Mouse (Mus musculus) MEL (cell line): ENCODE measurements at regions not wholly inside any gene's neighbourhood (a gene's known extent, or its start where the extent isn't known, plus 50 kb on each side); places are given as distances from the start of the nearest gene placed in this dataset.

ENCODE experiments used
- DNase-seq: peaks from one replicate; pipeline ENCODE4 v3.0.0; 2011; ENCODE audit warnings: low read depth, low spot score
- H3K27ac ChIP-seq: 2 replicates; pipeline ENCODE4 v1.5.1; 2012; ENCODE audit warnings: low read depth, mild to moderate bottlenecking, control low read depth, low read length, moderate library complexity; ENCODE audit not compliant: control insufficient read depth
- H3K27me3 ChIP-seq, 2 experiments: fragments of 150-350 bp in 1 of 2; sonication (generic) in 1 of 2; 2 replicates each; pipeline ENCODE4 v1.6.1; 2012; ENCODE audit warnings: low read length in 2 of 2, mild to moderate bottlenecking in 2 of 2, improper control_type of control experiment in 1 of 2, moderate library complexity in 1 of 2; ENCODE audit not compliant: insufficient read depth in 2 of 2, control insufficient read depth in 1 of 2
- H3K36me3 ChIP-seq, 2 experiments: 2 replicates each; pipeline ENCODE4 v1.6.1; 2012 to 2014; ENCODE audit warnings: low read length in 2 of 2, improper control_type of control experiment in 1 of 2, inconsistent platforms in 1 of 2, mild to moderate bottlenecking in 1 of 2; ENCODE audit not compliant: insufficient read depth in 2 of 2, control insufficient read depth in 1 of 2
- H3K4me1 ChIP-seq, 2 experiments: fragments of 150-350 bp in 1 of 2; sonication (generic) in 1 of 2; 2 replicates each; pipeline ENCODE4 v1.6.1; 2012; ENCODE audit warnings: low read length in 2 of 2, improper control_type of control experiment in 1 of 2, mild to moderate bottlenecking in 1 of 2; ENCODE audit not compliant: insufficient read depth in 2 of 2, control insufficient read depth in 1 of 2
- H3K4me3 ChIP-seq, 2 experiments: fragments of 150-350 bp in 1 of 2; sonication (generic) in 1 of 2; 2 replicates each; pipeline ENCODE4 v1.5.1; 2012; ENCODE audit warnings: low read depth in 2 of 2, low read length in 2 of 2, mild to moderate bottlenecking in 2 of 2, moderate library complexity in 2 of 2, control low read depth in 1 of 2, improper control_type of control experiment in 1 of 2; ENCODE audit not compliant: control insufficient read depth in 1 of 2, insufficient read depth in 1 of 2
- H3K79me2 ChIP-seq: 2 replicates; pipeline ENCODE4 v1.6.1; 2012; ENCODE audit warnings: mild to moderate bottlenecking, low read length, moderate library complexity; ENCODE audit not compliant: control insufficient read depth, poor library complexity, insufficient read depth
- H3K9ac ChIP-seq: 2 replicates; pipeline ENCODE4 v1.6.1; 2012; ENCODE audit warnings: low read depth, mild to moderate bottlenecking, control low read depth, low read length, moderate library complexity; ENCODE audit not compliant: control insufficient read depth, poor library complexity, severe bottlenecking
- H3K9me3 ChIP-seq: fragments of 150-350 bp; sonication (generic); replicated peaks from 2 replicates; pipeline ENCODE4 v1.6.1; 2012; ENCODE audit warnings: mild to moderate bottlenecking, low read length, improper control_type of control experiment, moderate library complexity; ENCODE audit not compliant: insufficient read depth
- BHLHE40 ChIP-seq: IDR thresholded peaks from 2 replicates; pipeline ENCODE4 v1.6.1; 2012; ENCODE audit warnings: low read depth, mild to moderate bottlenecking, inconsistent platforms, low read length, improper control_type of control experiment, borderline replicate concordance
- CHD2 ChIP-seq: IDR thresholded peaks from 2 replicates; pipeline ENCODE4 v1.6.1; 2011; ENCODE audit warnings: low read length, improper control_type of control experiment
- CTCF ChIP-seq, 3 experiments: IDR thresholded peaks in 2 of 3; conservative IDR thresholded peaks in 1 of 3; 2 replicates each; pipeline ENCODE4 v1.5.1; 2011 to 2012; ENCODE audit warnings: low read length in 3 of 3, low read depth in 2 of 3, mild to moderate bottlenecking in 2 of 3, improper control_type of control experiment in 1 of 3, inconsistent platforms in 1 of 3, mixed read lengths in 1 of 3, moderate library complexity in 1 of 3; ENCODE audit not compliant: control insufficient read depth in 1 of 3, insufficient read depth in 1 of 3, poor library complexity in 1 of 3, severe bottlenecking in 1 of 3
- E2F4 ChIP-seq: IDR thresholded peaks from 2 replicates; pipeline ENCODE4 v1.6.1; 2011; ENCODE audit warnings: low read depth, low read length, improper control_type of control experiment, borderline replicate concordance
- GATA1 ChIP-seq: IDR thresholded peaks from 2 replicates; pipeline ENCODE4 v1.6.1; 2011; ENCODE audit warnings: low read depth, low read length, improper control_type of control experiment
- HCFC1 ChIP-seq: IDR thresholded peaks from 2 replicates; pipeline ENCODE4 v1.6.1; 2012; ENCODE audit warnings: low read depth, mild to moderate bottlenecking, inconsistent platforms, low read length, improper control_type of control experiment, moderate library complexity
- JUND ChIP-seq: IDR thresholded peaks from 2 replicates; pipeline ENCODE4 v1.6.1; 2011; ENCODE audit warnings: low read depth, mild to moderate bottlenecking, improper control_type of control experiment, low read length
- MAFK ChIP-seq: IDR thresholded peaks from 2 replicates; pipeline ENCODE4 v1.6.1; 2011; ENCODE audit warnings: low read depth, mild to moderate bottlenecking, low read length, improper control_type of control experiment, borderline replicate concordance
- MEF2A ChIP-seq: IDR thresholded peaks from 2 replicates; pipeline ENCODE4 v1.6.1; 2014; ENCODE audit warnings: low read depth, mild to moderate bottlenecking, inconsistent platforms, low read length, improper control_type of control experiment; ENCODE audit not compliant: poor library complexity, insufficient replicate concordance, severe bottlenecking; ENCODE audit errors: extremely low read depth
- MXI1 ChIP-seq: IDR thresholded peaks from 2 replicates; pipeline ENCODE4 v1.6.1; 2011; ENCODE audit warnings: mild to moderate bottlenecking, low read depth, low read length, improper control_type of control experiment
- MYC ChIP-seq: IDR thresholded peaks from 2 replicates; pipeline ENCODE4 v1.6.1; 2011; ENCODE audit warnings: low read depth, mild to moderate bottlenecking, low read length, improper control_type of control experiment, moderate library complexity
- NRF1 ChIP-seq: IDR thresholded peaks from 2 replicates; pipeline ENCODE4 v1.6.1; 2014; ENCODE audit warnings: low read depth, mild to moderate bottlenecking, inconsistent platforms, low read length, improper control_type of control experiment, moderate library complexity; ENCODE audit not compliant: poor library complexity, insufficient read depth, severe bottlenecking
- RAD21 ChIP-seq: IDR thresholded peaks from 2 replicates; pipeline ENCODE4 v1.6.1; 2011; ENCODE audit warnings: mild to moderate bottlenecking, low read depth, low read length, improper control_type of control experiment
- SMC3 ChIP-seq: IDR thresholded peaks from 2 replicates; pipeline ENCODE4 v1.6.1; 2011; ENCODE audit warnings: low read depth, low read length, improper control_type of control experiment
- TCF12 ChIP-seq: IDR thresholded peaks from 2 replicates; pipeline ENCODE4 v1.6.1; 2014; ENCODE audit warnings: low read depth, mild to moderate bottlenecking, inconsistent platforms, low read length, improper control_type of control experiment, moderate library complexity
- ZC3H11A ChIP-seq: IDR thresholded peaks from 2 replicates; pipeline ENCODE4 v1.6.1; 2012; ENCODE audit warnings: low read depth, mild to moderate bottlenecking, inconsistent platforms, low read length, improper control_type of control experiment
- ZKSCAN1 ChIP-seq: IDR thresholded peaks from 2 replicates; pipeline ENCODE4 v1.6.1; 2012; ENCODE audit warnings: low read depth, mild to moderate bottlenecking, inconsistent platforms, low read length, improper control_type of control experiment, moderate library complexity

GRCm38 (mm10) chr2:117910781-117911180, 200.9 kb upstream of the Thbs1 start:
- no peaks in the 10 kb centered on the region for H3K9me3 ChIP-seq
- H3K4me1 ChIP-seq = no peaks in the 10 kb centered on the region
- TF ChIP-seq BHLHE40 = no peak
- TF ChIP-seq SMC3 = no peak
- TF ChIP-seq ZC3H11A = no peak
- no peak for TF ChIP-seq CHD2
- TF ChIP-seq MYC = no peak
- no peak for TF ChIP-seq CTCF (IDR thresholded peaks at IDR 0.05 in 2 of 3, conservative IDR thresholded peaks at IDR 0.05 in 1 of 3; ENCODE audit: control insufficient read depth in 1 of 3, insufficient read depth in 1 of 3, low read depth in 2 of 3, low read length in 3 of 3, poor library complexity in 1 of 3, severe bottlenecking in 1 of 3)
- no peak for TF ChIP-seq HCFC1
- TF ChIP-seq GATA1 = no peak
- TF ChIP-seq TCF12 = no peak
- TF ChIP-seq E2F4 = no peak
- no peak for TF ChIP-seq MXI1
- TF ChIP-seq MAFK = no peak
- no peak for TF ChIP-seq ZKSCAN1
- TF ChIP-seq MEF2A = no peak
- no peak overlapping the region for H3K4me3 ChIP-seq
- H3K27me3 ChIP-seq = no peaks in the 10 kb centered on the region
- H3K27ac ChIP-seq = no peak overlapping the region
- no peak for DNase-seq
- no peak overlapping the region for H3K9ac ChIP-seq
- no peaks in the 10 kb centered on the region for H3K79me2 ChIP-seq
- no peaks in the 10 kb centered on the region for H3K36me3 ChIP-seq

- TF ChIP-seq RAD21 = no peak
Observed at GRCm38 (mm10) chr2:117912722-117913121, 199.0 kb upstream of the Thbs1 start.

GRCm38 (mm10) chr2:117913846-117914245, 197.8 kb upstream of the Thbs1 start:
- DNase-seq = no peak
- Histone ChIP-seq H3K27me3 (no peaks in the 10 kb centered on the region), H3K9me3 (no peaks in the 10 kb centered on the region), H3K4me1 (no peaks in the 10 kb centered on the region), H3K79me2 (no peaks in the 10 kb centered on the region), H3K36me3 (no peaks in the 10 kb centered on the region), H3K27ac (no peak overlapping the region), H3K9ac (no peak overlapping the region), H3K4me3 (no peak overlapping the region)
- no peak for TF ChIP-seq JUND
- TF ChIP-seq NRF1 = no peak
- no peak for TF ChIP-seq RAD21
- no peak for TF ChIP-seq E2F4

More at GRCm38 (mm10) chr2:117912722-117913121, 199.0 kb upstream of the Thbs1 start:
- Histone ChIP-seq H3K4me3 (no peak overlapping the region), H3K27me3 (no peaks in the 10 kb centered on the region), H3K79me2 (no peaks in the 10 kb centered on the region), H3K36me3 (no peaks in the 10 kb centered on the region), H3K9me3 (no peaks in the 10 kb centered on the region), H3K9ac (no peak overlapping the region), H3K27ac (no peak overlapping the region), H3K4me1 (no peaks in the 10 kb centered on the region)
- no peak for DNase-seq
